Mouse (Mus musculus) myocyte (in vitro differentiated cells): ENCODE measurements around the gene Olfr287. TPM values are rescaled to one million over a fixed set of nuclear protein-coding genes. Genes with fewer than 3 reads are reported as not detected.

ENCODE experiments used
- H3K27me3 ChIP-seq: one replicate; pipeline ENCODE4 v1.6.1; 2011; ENCODE audit not compliant: control insufficient read depth, insufficient read depth, insufficient read length
- H3K36me3 ChIP-seq: one replicate; pipeline ENCODE4 v1.6.1; 2011; ENCODE audit not compliant: control insufficient read depth, insufficient read depth
- H3K4me2 ChIP-seq: one replicate; pipeline ENCODE4 v1.6.1; 2011; ENCODE audit warnings: low read depth, control low read depth
- H3K4me3 ChIP-seq: one replicate; pipeline ENCODE4 v1.5.1; 2011; ENCODE audit warnings: mild to moderate bottlenecking, control low read depth, moderate library complexity
- H3K79me2 ChIP-seq: one replicate; pipeline ENCODE4 v1.6.1; 2011; ENCODE audit not compliant: control insufficient read depth, insufficient read depth
- H3ac ChIP-seq: one replicate; pipeline ENCODE4 v1.6.1; 2011; ENCODE audit not compliant: control insufficient read depth, insufficient read length
- CEBPB ChIP-seq: IDR thresholded peaks from 2 replicates; pipeline ENCODE4 v1.6.1; 2011; ENCODE audit warnings: mild to moderate bottlenecking, moderate library complexity; ENCODE audit not compliant: poor library complexity, insufficient read depth, severe bottlenecking
- E2F4 ChIP-seq: IDR thresholded peaks from one replicate; pipeline ENCODE4 v1.6.1; 2011; ENCODE audit warnings: mild to moderate bottlenecking, control low read depth, moderate library complexity; ENCODE audit not compliant: insufficient read depth
- MAX ChIP-seq: IDR thresholded peaks from one replicate; pipeline ENCODE4 v1.6.1; 2011; ENCODE audit warnings: low read depth, mild to moderate bottlenecking, control low read depth
- MYOD1 ChIP-seq, 3 experiments: IDR thresholded peaks; one replicate each; pipeline ENCODE4 v1.6.1; 2011; ENCODE audit warnings: control low read depth in 2 of 3, low read depth in 2 of 3, mild to moderate bottlenecking in 2 of 3, moderate library complexity in 1 of 3; ENCODE audit not compliant: insufficient read length in 2 of 3, control insufficient read depth in 1 of 3
- MYOG ChIP-seq, 3 experiments: IDR thresholded peaks; one replicate each; pipeline ENCODE4 v1.6.1; 2011; ENCODE audit warnings: control low read depth in 2 of 3, low read depth in 2 of 3, mild to moderate bottlenecking in 2 of 3; ENCODE audit not compliant: insufficient read length in 2 of 3, control insufficient read depth in 1 of 3, insufficient read depth in 1 of 3
- POLR2A ChIP-seq: IDR thresholded peaks from one replicate; pipeline ENCODE4 v1.6.1; 2011; ENCODE audit warnings: low read depth, mild to moderate bottlenecking, control low read depth, moderate library complexity; ENCODE audit not compliant: insufficient read length
- POLR2AphosphoS2 ChIP-seq: IDR thresholded peaks from one replicate; pipeline ENCODE4 v1.6.1; 2011; ENCODE audit warnings: low read depth, control low read depth; ENCODE audit not compliant: insufficient read length
- REST ChIP-seq: IDR thresholded peaks from one replicate; pipeline ENCODE4 v1.6.1; 2011; ENCODE audit warnings: mild to moderate bottlenecking, control low read depth, moderate library complexity; ENCODE audit not compliant: insufficient read depth, insufficient read length
- SRF ChIP-seq: IDR thresholded peaks from one replicate; pipeline ENCODE4 v1.6.1; 2011; ENCODE audit warnings: low read depth; ENCODE audit not compliant: control insufficient read depth, insufficient read length
- TCF12 ChIP-seq: IDR thresholded peaks from one replicate; pipeline ENCODE4 v1.6.1; 2011; ENCODE audit warnings: mild to moderate bottlenecking, control low read depth; ENCODE audit not compliant: poor library complexity, insufficient read depth, severe bottlenecking
- TCF3 ChIP-seq: IDR thresholded peaks from one replicate; pipeline ENCODE4 v1.6.1; 2011; ENCODE audit warnings: low read depth, control low read depth; ENCODE audit not compliant: insufficient read length
- USF1 ChIP-seq: IDR thresholded peaks from one replicate; pipeline ENCODE4 v1.6.1; 2011; ENCODE audit warnings: low read depth, mild to moderate bottlenecking, control low read depth, moderate library complexity
- polyA plus RNA-seq: library from polyadenylated mRNA; unstranded; fragments of >200 nt; fragmentation: generic; extraction: Trizol; gene quantifications from one replicate; pipeline ENCODE4 v1.2.1, GENCODE M21; 2012; ENCODE audit warnings: missing spikeins

Gene Olfr287
- polyA plus RNA-seq, 1 experiment = not detected

- Histone ChIP-seq H3K4me3 (no peak overlapping the region), H3K36me3 (no peaks in the 10 kb centered on the region), H3K79me2 (no peaks in the 10 kb centered on the region), H3K27me3 (peaks cover 30% of the 10 kb centered on the region), H3K4me2 (no peak overlapping the region), H3ac (no peak overlapping the region)
- TF ChIP-seq POLR2AphosphoS2 (no peak), TCF3 (no peak), MYOG (IDR thresholded peaks at IDR 0.05; ENCODE audit: control insufficient read depth in 1 of 3, insufficient read depth in 1 of 3, insufficient read length in 2 of 3, low read depth in 2 of 3) (no peak)
Observed at GRCm38 (mm10) chr15:98162561-98162960, 58.3 kb downstream of the Olfr287 start.

GRCm38 (mm10) chr15:98161026-98161805 is 59.6 kb downstream of the Olfr287 start:
- Histone ChIP-seq H3K4me2 (no peak overlapping the region), H3ac (no peak overlapping the region), H3K36me3 (no peaks in the 10 kb centered on the region), H3K4me3 (no peak overlapping the region), H3K27me3 (peaks cover 26% of the 10 kb centered on the region), H3K79me2 (no peaks in the 10 kb centered on the region)
- TF ChIP-seq REST = no peak
- TF ChIP-seq POLR2AphosphoS2 = no peak
- no peak for TF ChIP-seq MAX
- no peak for TF ChIP-seq POLR2A
- TF ChIP-seq E2F4 = no peak
- TF ChIP-seq SRF = no peak
- no peak for TF ChIP-seq TCF12
- no peak for TF ChIP-seq MYOG (IDR thresholded peaks at IDR 0.05; ENCODE audit: control insufficient read depth in 1 of 3, insufficient read depth in 1 of 3, insufficient read length in 2 of 3, low read depth in 2 of 3)
- no peak for TF ChIP-seq USF1
- no peak for TF ChIP-seq TCF3
- TF ChIP-seq MYOD1 (IDR thresholded peaks at IDR 0.05; ENCODE audit: control insufficient read depth in 1 of 3, insufficient read length in 2 of 3, low read depth in 2 of 3) = no peak
- no peak for TF ChIP-seq CEBPB

GRCm38 (mm10) chr15:98157253-98157652 is 63.6 kb downstream of the Olfr287 start:
- H3K36me3 ChIP-seq = no peaks in the 10 kb centered on the region
- H3K79me2 ChIP-seq = no peaks in the 10 kb centered on the region
- no peaks in the 10 kb centered on the region for H3K27me3 ChIP-seq
- no peak overlapping the region for H3ac ChIP-seq
- H3K4me3 ChIP-seq = no peak overlapping the region
- H3K4me2 ChIP-seq = no peak overlapping the region
- TF ChIP-seq USF1 (no peak), TCF12 (no peak), CEBPB (no peak), MYOD1 (IDR thresholded peaks at IDR 0.05; ENCODE audit: control insufficient read depth in 1 of 3, insufficient read length in 2 of 3, low read depth in 2 of 3) (no peak), E2F4 (no peak), SRF (no peak), REST (no peak), POLR2A (no peak), TCF3 (no peak), MYOG (IDR thresholded peaks at IDR 0.05; ENCODE audit: control insufficient read depth in 1 of 3, insufficient read depth in 1 of 3, insufficient read length in 2 of 3, low read depth in 2 of 3) (no peak), MAX (no peak), POLR2AphosphoS2 (no peak)

Other genes with a start within 250 kb of the Olfr287 start
- 0.01 TPM for gene Col2a1, start 216.4 kb downstream of the Olfr287 start, polyA plus RNA-seq
- gene Pfkm, start 128.5 kb downstream of the Olfr287 start, polyA plus RNA-seq = 401 TPM
- 10.4 TPM for gene Senp1, start 127.3 kb downstream of the Olfr287 start, polyA plus RNA-seq
- gene Asb8, start 55.4 kb downstream of the Olfr287 start, polyA plus RNA-seq = 50.3 TPM
- 0.05 TPM for gene Ccdc184, start 53.9 kb downstream of the Olfr287 start, polyA plus RNA-seq
- not detected for gene Olfr288, start 25.5 kb downstream of the Olfr287 start, polyA plus RNA-seq
- gene Gm44579, start 79 bp downstream of the Olfr287 start, polyA plus RNA-seq = not detected
- gene Olfr286, start 13.4 kb upstream of the Olfr287 start, polyA plus RNA-seq = not detected
- not detected for gene H1fnt, start 36.2 kb upstream of the Olfr287 start, polyA plus RNA-seq
- not detected for gene Zfp641, start 75.1 kb upstream of the Olfr287 start, polyA plus RNA-seq
- gene Olfr285, start 96.3 kb upstream of the Olfr287 start, polyA plus RNA-seq = not detected
- gene Olfr284, start 119.9 kb upstream of the Olfr287 start, polyA plus RNA-seq = not detected
- gene Olfr283, start 159.9 kb upstream of the Olfr287 start, polyA plus RNA-seq = not detected
- not detected for gene Olfr282, start 210.2 kb upstream of the Olfr287 start, polyA plus RNA-seq
- gene Olfr281, start 231.5 kb upstream of the Olfr287 start, polyA plus RNA-seq = not detected
- gene OR5BS1P, start 248.8 kb upstream of the Olfr287 start, polyA plus RNA-seq = not detected